Mouse (Mus musculus) granulocyte monocyte progenitor cell, adult 5-6 weeks (primary cell): ENCODE measurements at regions not wholly inside any gene's neighbourhood (a gene's known extent, or its start where the extent isn't known, plus 50 kb on each side); places are given as distances from the start of the nearest gene placed in this dataset.

Experiments used
- ATAC-seq: replicated peaks from 2 replicates; pipeline ENCODE4 v1.8.0; 2016; ENCODE audit warnings: mild to moderate bottlenecking, moderate TSS enrichment, inconsistent platforms; ENCODE audit not compliant: poor library complexity, severe bottlenecking

DNA sequence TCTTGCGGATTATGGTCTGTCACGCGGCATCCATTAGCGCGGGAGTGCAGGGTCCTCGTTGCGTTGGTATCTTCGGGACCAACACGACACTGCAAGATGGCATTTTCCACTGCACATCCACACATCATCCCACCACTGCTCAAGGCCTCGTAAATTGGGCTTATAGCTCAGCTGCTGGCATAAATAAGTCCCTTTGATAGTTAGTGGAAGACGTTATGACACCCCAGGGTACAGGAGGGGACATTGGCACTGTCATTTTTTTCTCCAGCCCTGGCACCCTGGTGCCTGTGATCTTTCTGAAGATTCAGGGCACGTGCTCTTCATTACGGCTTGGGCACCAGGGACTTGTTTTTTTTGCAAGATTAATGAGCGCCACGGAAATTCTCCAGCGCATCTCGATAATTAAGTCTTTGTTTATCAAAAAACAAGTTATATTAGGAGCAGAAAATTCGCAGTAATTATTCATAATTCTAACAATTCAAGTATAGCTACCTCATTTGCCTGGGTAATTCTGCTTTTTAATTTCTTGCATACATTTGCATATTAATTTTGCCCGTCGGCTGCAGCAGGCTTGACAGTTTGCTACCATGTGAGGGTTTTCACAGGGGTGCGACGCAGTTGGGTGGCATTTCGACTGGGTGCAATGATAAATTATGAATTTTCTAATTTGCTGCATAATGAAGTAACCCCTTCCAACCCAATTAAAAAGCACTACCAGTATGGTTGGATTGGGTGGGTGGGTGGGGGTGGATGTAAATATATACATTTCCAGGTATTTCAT, 119.1 kb downstream of the Vrk1 start:
- no peak for ATAC-seq

GRCm38 (mm10) chr12:106130071-106130676, 120.1 kb downstream of the Vrk1 start:
- ATAC-seq, result no peak

GRCm38 (mm10) chr12:106132715-106133114, 122.7 kb downstream of the Vrk1 start:
- ATAC-seq, result no peak

DNA sequence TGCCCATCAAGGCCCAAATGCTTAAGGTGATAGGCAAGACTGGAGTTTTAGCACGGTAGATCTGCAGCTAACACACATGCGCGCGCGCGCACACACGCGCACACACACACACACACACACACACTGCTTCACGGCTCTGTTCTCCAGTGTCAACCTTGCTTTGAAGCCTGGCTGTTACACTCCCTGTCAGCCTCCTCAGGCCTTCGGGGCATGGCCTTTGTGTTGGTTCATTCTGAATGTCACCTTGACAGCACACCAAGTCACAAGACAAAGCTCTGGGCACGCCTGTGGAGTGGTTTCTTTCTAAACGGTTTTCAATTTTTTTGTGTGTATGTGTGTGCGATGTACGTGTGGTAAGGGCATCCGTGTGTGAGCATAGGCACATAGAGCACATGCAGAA, 128.4 kb downstream of the Vrk1 start:
- no peak for ATAC-seq

- no peak for ATAC-seq
These were observed 129.5 kb downstream of the Vrk1 start for GRCm38 (mm10) chr12:106139491-106139890.

- ATAC-seq, result no peak
These were observed 129.9 kb downstream of the Vrk1 start for GRCm38 (mm10) chr12:106139927-106140326.

- no peak for ATAC-seq
These were observed 130.6 kb downstream of the Vrk1 start for GRCm38 (mm10) chr12:106140671-106141070.

DNA sequence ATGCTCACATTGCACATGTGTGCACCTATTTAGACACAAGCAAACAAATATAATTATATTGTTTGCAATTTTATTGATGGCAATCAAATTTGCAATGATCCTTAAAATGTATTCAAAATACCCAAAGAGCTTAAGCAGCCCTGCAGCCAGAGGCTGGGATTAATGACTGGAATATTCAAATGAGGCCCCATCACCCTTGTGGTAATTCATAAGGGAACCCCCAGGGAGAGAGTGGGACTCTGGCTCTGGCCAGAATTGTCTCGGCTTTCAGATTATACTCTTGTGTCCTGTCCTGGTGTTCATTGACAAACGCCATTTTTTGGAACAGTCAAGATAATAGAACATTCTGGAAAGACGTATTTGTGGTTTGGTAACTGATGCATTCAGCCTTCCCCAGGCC, 133.5 kb downstream of the Vrk1 start:
- no peak for ATAC-seq

- ATAC-seq, result no peak
These were observed 146.8 kb downstream of the Vrk1 start for GRCm38 (mm10) chr12:106156837-106157236.

GRCm38 (mm10) chr12:106157827-106158226, 147.8 kb downstream of the Vrk1 start:
- ATAC-seq, result no peak

DNA sequence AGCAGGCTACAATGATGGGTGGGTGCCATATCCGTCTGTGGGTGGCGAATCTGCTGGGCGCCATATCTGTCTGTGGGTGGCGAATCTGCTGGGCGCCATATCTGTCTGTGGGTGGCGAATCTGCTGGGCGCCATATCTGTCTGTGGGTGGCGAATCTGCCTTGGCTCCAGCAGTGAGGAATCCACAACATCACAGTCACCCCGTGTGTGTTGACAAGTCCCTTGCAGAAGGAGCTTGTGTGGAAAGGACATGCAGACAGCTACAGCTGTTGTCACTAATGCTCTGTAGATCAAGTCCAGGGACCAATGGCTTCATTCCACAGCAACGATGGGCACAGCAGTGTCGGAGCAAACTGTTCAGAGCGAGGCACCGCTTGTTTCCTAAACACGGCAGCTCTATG, 148.6 kb downstream of the Vrk1 start:
- ATAC-seq, result no peak

GRCm38 (mm10) chr12:106171301-106171700, 161.3 kb downstream of the Vrk1 start:
- ATAC-seq, result no peak

DNA sequence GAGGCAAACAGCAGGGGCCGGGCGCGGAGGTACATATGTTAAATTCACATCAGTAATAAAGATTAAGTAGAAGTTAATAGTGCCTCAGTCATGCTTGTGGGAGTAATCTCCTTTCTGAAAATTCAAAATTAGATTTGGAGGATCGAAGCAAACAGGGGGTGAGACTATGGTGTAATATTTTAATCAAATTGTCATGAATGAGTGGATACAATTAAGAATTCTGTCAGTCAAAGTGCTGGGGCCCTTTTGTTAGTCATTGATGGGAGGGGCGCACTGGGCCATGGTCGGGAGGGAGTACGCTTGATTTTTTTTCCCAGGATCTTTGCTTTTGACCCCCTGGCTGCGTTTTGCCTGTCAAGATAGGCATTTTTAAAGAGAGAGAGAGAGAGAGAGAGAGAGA, 163.2 kb downstream of the Vrk1 start:
- ATAC-seq, result no peak

DNA sequence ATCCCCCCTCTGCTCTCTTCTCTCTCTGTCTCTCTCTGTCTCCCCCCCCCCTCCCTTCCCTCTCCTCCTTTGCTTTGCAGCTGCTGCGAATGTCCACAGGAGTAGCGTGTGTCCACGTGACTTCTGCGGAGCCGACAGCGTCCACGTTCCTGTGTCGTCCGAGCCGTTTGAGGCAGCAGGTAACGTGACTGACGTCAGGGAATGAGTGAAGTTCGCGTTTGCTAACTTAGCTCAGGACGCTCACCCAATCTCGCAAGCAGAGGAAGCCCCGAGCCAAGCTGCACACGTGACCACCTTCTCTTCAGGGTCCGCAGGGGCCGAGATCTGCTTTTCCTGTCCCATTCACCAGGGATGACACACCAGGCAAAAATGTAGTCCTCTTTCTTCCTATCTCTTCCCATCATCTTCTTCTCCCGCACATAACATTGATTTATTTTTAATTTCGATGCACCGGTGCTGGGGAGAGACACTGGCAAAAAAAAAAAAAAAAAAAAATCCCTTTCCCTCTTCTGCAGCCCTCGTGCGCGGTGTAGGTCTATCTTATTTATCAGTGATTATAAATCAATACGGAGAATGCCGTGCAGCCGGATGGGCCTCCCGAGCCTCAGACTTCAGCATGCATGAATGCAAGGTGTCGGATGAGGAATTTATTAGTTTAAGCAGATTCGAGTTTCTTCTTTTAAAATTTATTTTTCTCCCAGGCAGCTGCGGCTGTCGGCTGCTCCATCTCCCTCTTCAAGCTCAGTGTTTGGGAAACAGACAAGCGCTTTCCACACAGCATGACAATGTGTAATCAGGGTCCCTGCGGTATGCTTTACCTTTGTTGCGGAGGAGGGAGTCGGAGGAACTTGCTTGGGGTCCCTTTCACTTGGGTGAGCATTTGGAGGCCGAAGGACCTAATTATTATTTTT, 164.3 kb downstream of the Vrk1 start:
- peak; percentile 35 for ATAC-seq

GRCm38 (mm10) chr12:106174981-106175700, 165.1 kb downstream of the Vrk1 start:
- ATAC-seq, result no peak

GRCm38 (mm10) chr12:106177302-106177701, 167.3 kb downstream of the Vrk1 start:
- no peak for ATAC-seq

- no peak for ATAC-seq
These were observed 167.8 kb downstream of the Vrk1 start for GRCm38 (mm10) chr12:106177861-106178260.

DNA sequence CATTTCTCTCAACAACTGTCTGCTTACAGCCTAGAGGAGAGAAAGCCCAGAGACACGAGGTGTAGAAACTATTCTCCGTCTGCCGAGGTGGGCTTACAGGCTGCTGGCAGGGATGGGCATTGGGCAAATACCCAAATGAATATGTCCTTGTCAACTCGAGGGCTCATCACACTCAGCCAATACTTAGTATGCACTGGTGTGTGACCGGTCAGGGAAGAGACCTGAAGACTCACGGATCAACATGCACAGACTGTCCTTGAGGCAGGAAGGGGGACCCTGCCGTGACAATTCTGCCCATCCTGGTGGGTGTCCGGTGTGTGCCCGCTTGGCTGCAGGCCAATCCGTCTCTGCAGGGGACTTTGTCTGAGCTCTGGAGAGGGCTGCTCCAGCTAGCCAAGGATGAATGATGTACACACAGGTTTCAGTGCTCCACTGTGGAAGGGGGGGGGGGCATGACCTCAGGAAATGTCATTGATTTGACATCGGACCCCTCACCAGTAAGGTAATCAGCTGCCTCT, 168.7 kb downstream of the Vrk1 start:
- ATAC-seq, result no peak

- no peak for ATAC-seq
These were observed 172.9 kb downstream of the Vrk1 start for GRCm38 (mm10) chr12:106182923-106183322.

- no peak for ATAC-seq
These were observed 173.9 kb downstream of the Vrk1 start for GRCm38 (mm10) chr12:106183973-106184372.
